Mouse (Mus musculus): Measurements from ENCODE around the gene Rfx2. TPM values are rescaled to one million over a fixed set of nuclear protein-coding genes. Genes with fewer than 3 reads are reported as not detected.

Gene Rfx2
- polyA plus RNA-seq, 1 experiment from 2014 or later = 5.9 TPM

DNA sequence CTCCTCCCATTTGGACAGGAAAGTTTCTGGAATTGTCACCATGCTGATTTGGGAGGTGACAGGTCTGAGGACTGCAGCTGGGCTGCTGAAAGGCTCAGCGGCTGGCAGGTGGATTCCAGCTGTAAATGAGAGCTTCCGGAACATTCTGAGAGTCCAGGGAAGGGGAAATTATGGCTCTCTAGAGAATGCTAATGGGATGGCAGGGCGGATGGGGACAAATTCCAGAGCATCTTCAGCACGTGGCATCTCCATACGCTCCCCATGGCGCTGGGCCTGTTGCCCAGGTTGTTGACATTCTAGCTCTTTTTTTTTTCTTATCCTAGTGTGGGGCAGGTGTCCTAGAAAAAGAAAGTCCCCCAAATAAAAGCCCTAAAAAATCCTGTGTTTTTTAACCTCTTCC is 101.7 kb downstream of the Rfx2 start:
- no peak overlapping the region for H3K4me3 ChIP-seq (ENCODE audit: low read depth, low read length)
- TF ChIP-seq EP300 (IDR thresholded peaks at IDR 0.05) = no peak
- TF ChIP-seq CTCF (IDR thresholded peaks at IDR 0.05) = no peak
- no peak overlapping the region for H3K9ac ChIP-seq (replicated peaks; ENCODE audit: low read depth)
- no peaks in the 10 kb centered on the region for H3K27me3 ChIP-seq (replicated peaks; ENCODE audit: insufficient read depth, low read length)
- DNase-seq (ENCODE audit: low spot score) = no peak
- no peak overlapping the region for H3K27ac ChIP-seq (ENCODE audit: low read length)
- WGBS = 38% methylated on average over 6 of the region's 6 CpGs
- H3K9me3 ChIP-seq (ENCODE audit: low read length) = no peaks in the 10 kb centered on the region
- ATAC-seq = no peak
- H3K36me3 ChIP-seq (ENCODE audit: insufficient read depth, low read length) = no peaks in the 10 kb centered on the region
- H3K4me1 ChIP-seq (ENCODE audit: insufficient read depth, low read depth, low read length) = no peaks in the 10 kb centered on the region
- H3K4me2 ChIP-seq (replicated peaks; ENCODE audit: low read depth, low read length) = no peak overlapping the region

DNA sequence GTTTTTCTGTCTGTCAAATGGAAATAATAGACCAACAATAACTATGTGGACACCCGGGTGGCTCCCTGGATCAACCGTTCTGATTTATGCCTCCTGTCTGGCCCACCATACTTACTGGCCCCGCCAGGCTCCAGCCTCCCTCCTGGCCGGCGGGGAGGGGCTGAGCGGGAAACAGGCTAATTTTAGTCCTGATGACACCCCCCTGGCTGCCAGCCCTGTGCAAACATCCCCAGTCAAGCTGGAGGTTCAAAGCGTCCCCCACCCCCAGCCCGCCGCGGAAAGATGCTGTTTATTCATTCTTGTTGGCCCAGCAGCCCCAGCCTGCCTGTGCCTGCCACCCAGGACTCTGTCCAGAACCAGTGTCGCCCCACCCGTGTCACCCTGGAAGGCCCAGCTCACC is 102.7 kb downstream of the Rfx2 start:
- ATAC-seq = peak; percentile 76
- no peak overlapping the region for H3K27ac ChIP-seq (ENCODE audit: low read length)

DNA sequence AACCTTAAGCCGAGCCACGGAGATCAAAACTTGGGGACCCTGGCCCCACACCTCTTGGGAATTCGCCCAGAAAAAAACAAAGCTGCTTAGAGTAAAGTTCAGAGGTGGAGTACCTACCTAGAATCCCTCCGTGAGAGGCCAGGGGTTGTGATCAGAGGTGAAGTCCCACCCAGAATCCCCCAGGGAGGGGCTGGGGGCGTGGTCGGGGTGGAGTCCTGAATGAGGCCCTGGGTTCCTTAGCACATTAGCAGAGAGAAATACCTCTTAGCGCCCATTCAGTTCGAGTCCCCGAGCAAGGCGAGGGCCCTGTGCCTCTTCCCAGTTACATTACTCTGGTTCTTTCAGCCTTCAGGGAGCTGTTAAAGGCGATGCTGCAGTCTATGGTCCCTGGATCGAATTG is 103.2 kb downstream of the Rfx2 start:
- H3K4me3 ChIP-seq (ENCODE audit: low read depth, low read length) = no peak overlapping the region
- no peak overlapping the region for H3K27ac ChIP-seq (ENCODE audit: low read length)
- WGBS = 13% methylated on average over 12 of the region's 12 CpGs
- H3K36me3 ChIP-seq (ENCODE audit: insufficient read depth, low read length) = peaks cover 3% of the 10 kb centered on the region; the same call in 1 of the 2 replicates
- no peak for DNase-seq (ENCODE audit: low spot score)
- H3K4me2 ChIP-seq (replicated peaks; ENCODE audit: low read depth, low read length) = no peak overlapping the region
- H3K9ac ChIP-seq (replicated peaks; ENCODE audit: low read depth) = no peak overlapping the region
- no peaks in the 10 kb centered on the region for H3K4me1 ChIP-seq (ENCODE audit: insufficient read depth, low read depth, low read length)
- H3K9me3 ChIP-seq (ENCODE audit: low read length) = no peaks in the 10 kb centered on the region
- no peaks in the 10 kb centered on the region for H3K27me3 ChIP-seq (replicated peaks; ENCODE audit: insufficient read depth, low read length)
- no peak for TF ChIP-seq CTCF (IDR thresholded peaks at IDR 0.05)
- no peak for TF ChIP-seq EP300 (IDR thresholded peaks at IDR 0.05)
- ATAC-seq = no peak

More for the DNA sequence above, 102.7 kb downstream of the Rfx2 start:
- Histone ChIP-seq H3K4me1 (ENCODE audit: insufficient read depth, low read depth, low read length) (no peaks in the 10 kb centered on the region), H3K36me3 (ENCODE audit: insufficient read depth, low read length) (no peaks in the 10 kb centered on the region; the same call in 1 of the 2 replicates), H3K27me3 (replicated peaks; ENCODE audit: insufficient read depth, low read length) (no peaks in the 10 kb centered on the region), H3K4me3 (ENCODE audit: low read depth, low read length) (no peak overlapping the region), H3K9ac (replicated peaks; ENCODE audit: low read depth) (no peak overlapping the region), H3K4me2 (replicated peaks; ENCODE audit: low read depth, low read length) (no peak overlapping the region), H3K9me3 (ENCODE audit: low read length) (no peaks in the 10 kb centered on the region)
- no peak for TF ChIP-seq CTCF (IDR thresholded peaks at IDR 0.05)
- TF ChIP-seq EP300 (IDR thresholded peaks at IDR 0.05) = no peak
- DNase-seq (ENCODE audit: low spot score) = peak; percentile 52
- 6% methylated on average over 12 of the region's 12 CpGs for WGBS

DNA sequence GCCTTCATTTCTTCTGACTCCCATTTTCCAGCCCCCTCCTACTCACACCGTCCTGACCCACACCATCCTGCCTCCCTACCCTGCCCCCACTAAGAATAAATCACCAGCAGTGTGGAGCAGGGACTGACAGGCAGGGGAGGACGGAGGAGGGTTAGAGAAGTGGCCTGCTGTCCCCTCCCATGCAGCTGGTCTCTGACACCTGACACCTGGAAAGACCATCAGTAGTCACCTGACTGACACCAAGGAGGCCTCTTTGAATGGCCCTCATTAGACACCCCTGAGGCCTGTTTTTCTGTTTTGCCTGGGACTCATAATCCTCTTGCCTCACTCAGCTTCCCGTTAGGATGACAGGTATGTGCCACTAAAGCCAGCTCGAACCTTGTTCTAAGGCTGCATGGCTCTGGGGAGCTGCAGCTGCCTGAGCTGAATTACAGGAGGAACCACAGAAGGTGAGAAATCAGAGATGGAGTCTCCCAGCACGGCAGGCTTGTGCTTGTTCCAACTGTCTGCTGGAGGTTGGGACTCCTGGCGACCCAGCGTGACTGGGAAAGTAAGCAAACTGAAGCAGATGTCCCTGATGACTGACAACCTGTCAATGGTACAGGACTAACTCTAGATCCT is 103.7 kb downstream of the Rfx2 start:
- TF ChIP-seq CTCF (IDR thresholded peaks at IDR 0.05) (no peak), EP300 (IDR thresholded peaks at IDR 0.05) (no peak)
- Histone ChIP-seq H3K4me3 (ENCODE audit: low read depth, low read length) (no peak overlapping the region), H3K36me3 (ENCODE audit: insufficient read depth, low read length) (peaks cover 6% of the 10 kb centered on the region; the same call in 1 of the 2 replicates), H3K4me2 (replicated peaks; ENCODE audit: low read depth, low read length) (no peak overlapping the region), H3K27me3 (replicated peaks; ENCODE audit: insufficient read depth, low read length) (no peaks in the 10 kb centered on the region), H3K9me3 (ENCODE audit: low read length) (no peaks in the 10 kb centered on the region), H3K27ac (ENCODE audit: low read length) (no peak overlapping the region), H3K4me1 (ENCODE audit: insufficient read depth, low read depth, low read length) (no peaks in the 10 kb centered on the region), H3K9ac (replicated peaks; ENCODE audit: low read depth) (no peak overlapping the region)
- DNase-seq (ENCODE audit: low spot score) = no peak
- 21% methylated on average over 7 of the region's 7 CpGs for WGBS
- no peak for ATAC-seq

Other genes starting within 250 kb of the Rfx2 start
- gene Safb2, start 246.4 kb downstream of the Rfx2 start, polyA plus RNA-seq (2015; fragmentation: Nextera tagmentation; extraction: Ambion mirVana) = 36.8 and 39.8 TPM in 2 replicates
- 43.4 and 47.1 TPM in 2 replicates for gene Safb, start 246.2 kb downstream of the Rfx2 start, polyA plus RNA-seq (2015; fragmentation: Nextera tagmentation; extraction: Ambion mirVana)
- 201 and 230 TPM in 2 replicates for gene 2410015M20Rik, start 221.2 kb downstream of the Rfx2 start, polyA plus RNA-seq (2015; fragmentation: Nextera tagmentation; extraction: Ambion mirVana)
- 1,643 and 1,764 TPM in 2 replicates for gene Rpl36, start 217.6 kb downstream of the Rfx2 start, polyA plus RNA-seq (2015; fragmentation: Nextera tagmentation; extraction: Ambion mirVana)
- 23.4 and 24.2 TPM in 2 replicates for gene Lonp1, start 204.1 kb downstream of the Rfx2 start, polyA plus RNA-seq (2015; fragmentation: Nextera tagmentation; extraction: Ambion mirVana)
- 0.12 and 0.32 TPM in 2 replicates for gene Catsperd, start 202.9 kb downstream of the Rfx2 start, polyA plus RNA-seq (2015; fragmentation: Nextera tagmentation; extraction: Ambion mirVana)
- gene Ranbp3, start 157.7 kb downstream of the Rfx2 start, polyA plus RNA-seq (2015; fragmentation: Nextera tagmentation; extraction: Ambion mirVana) = 42.6 and 44.8 TPM in 2 replicates
- gene Ndufa11, start 113.2 kb downstream of the Rfx2 start, polyA plus RNA-seq (2015; fragmentation: Nextera tagmentation; extraction: Ambion mirVana) = 380 and 426 TPM in 2 replicates
- 17.2 and 17.5 TPM in 2 replicates for gene Vmac, start 113.0 kb downstream of the Rfx2 start, polyA plus RNA-seq (2015; fragmentation: Nextera tagmentation; extraction: Ambion mirVana)
- 10.5 and 10.7 TPM in 2 replicates for gene Nrtn, start 73.5 kb downstream of the Rfx2 start, polyA plus RNA-seq (2015; fragmentation: Nextera tagmentation; extraction: Ambion mirVana)
- 26.3 and 29.7 TPM in 2 replicates for gene Dus3l, start 66.3 kb downstream of the Rfx2 start, polyA plus RNA-seq (2015; fragmentation: Nextera tagmentation; extraction: Ambion mirVana)
- gene Prr22, start 60.8 kb downstream of the Rfx2 start, polyA plus RNA-seq (2015; fragmentation: Nextera tagmentation; extraction: Ambion mirVana) = 0.23 and 0.33 TPM in 2 replicates
- not detected in 2 replicates for gene Acsbg2, start 43.4 kb upstream of the Rfx2 start, polyA plus RNA-seq (2015; fragmentation: Nextera tagmentation; extraction: Ambion mirVana)
- 0.15 and 0.23 TPM in 2 replicates for gene 1700061G19Rik, start 44.5 kb upstream of the Rfx2 start, polyA plus RNA-seq (2015; fragmentation: Nextera tagmentation; extraction: Ambion mirVana)
- gene Mllt1, start 104.4 kb upstream of the Rfx2 start, polyA plus RNA-seq (2015; fragmentation: Nextera tagmentation; extraction: Ambion mirVana) = 17.7 TPM in 2 replicates
- gene Acer1, start 151.1 kb upstream of the Rfx2 start, polyA plus RNA-seq (2015; fragmentation: Nextera tagmentation; extraction: Ambion mirVana) = not detected in 2 replicates
- gene Clpp, start 159.3 kb upstream of the Rfx2 start, polyA plus RNA-seq (2015; fragmentation: Nextera tagmentation; extraction: Ambion mirVana) = 62.5 and 71.1 TPM in 2 replicates
- 31.3 and 35.3 TPM in 2 replicates for gene Alkbh7, start 166.3 kb upstream of the Rfx2 start, polyA plus RNA-seq (2015; fragmentation: Nextera tagmentation; extraction: Ambion mirVana)
- gene Pspn, start 169.0 kb upstream of the Rfx2 start, polyA plus RNA-seq (2015; fragmentation: Nextera tagmentation; extraction: Ambion mirVana) = 0.37 TPM in 1 of 2 replicates, not detected in the other
- gene Gtf2f1, start 180.3 kb upstream of the Rfx2 start, polyA plus RNA-seq (2015; fragmentation: Nextera tagmentation; extraction: Ambion mirVana) = 33.3 and 37.0 TPM in 2 replicates
- 0.50 and 0.68 TPM in 2 replicates for gene Gm17949, start 180.5 kb upstream of the Rfx2 start, polyA plus RNA-seq (2015; fragmentation: Nextera tagmentation; extraction: Ambion mirVana)
- gene Khsrp, start 200.5 kb upstream of the Rfx2 start, polyA plus RNA-seq (2015; fragmentation: Nextera tagmentation; extraction: Ambion mirVana) = 20.4 and 21.0 TPM in 2 replicates
- gene Slc25a41, start 210.6 kb upstream of the Rfx2 start, polyA plus RNA-seq (2015; fragmentation: Nextera tagmentation; extraction: Ambion mirVana) = not detected in 2 replicates
- gene Crb3, start 228.1 kb upstream of the Rfx2 start, polyA plus RNA-seq (2015; fragmentation: Nextera tagmentation; extraction: Ambion mirVana) = 119 and 120 TPM in 2 replicates
- gene Slc25a23, start 228.8 kb upstream of the Rfx2 start, polyA plus RNA-seq (2015; fragmentation: Nextera tagmentation; extraction: Ambion mirVana) = 5.8 and 5.9 TPM in 2 replicates
- 5.7 and 6.0 TPM in 2 replicates for gene Dennd1c, start 247.5 kb upstream of the Rfx2 start, polyA plus RNA-seq (2015; fragmentation: Nextera tagmentation; extraction: Ambion mirVana)